Mouse (Mus musculus) kidney, adult 18-20 months (tissue): ENCODE measurements at regions not wholly inside any gene's neighbourhood (a gene's known extent, or its start where the extent isn't known, plus 50 kb on each side); places are given as distances from the start of the nearest gene placed in this dataset.

Experiments used
- DNase-seq: peaks from one replicate; pipeline ENCODE4 v3.0.0; 2021

GRCm38 (mm10) chr2:161339327-161340001 is 230.6 kb upstream of the Chd6 start:
- no peak for DNase-seq

GRCm38 (mm10) chr2:161338953-161339326 is 230.1 kb upstream of the Chd6 start:
- DNase-seq = no peak

GRCm38 (mm10) chr2:161332653-161333052 is 223.8 kb upstream of the Chd6 start:
- DNase-seq = peak; percentile 23

GRCm38 (mm10) chr2:161331850-161332365 is 223.0 kb upstream of the Chd6 start:
- no peak for DNase-seq

- DNase-seq = no peak
Measured at GRCm38 (mm10) chr2:161302796-161303195, 193.9 kb upstream of the Chd6 start.

- DNase-seq = no peak
Measured at GRCm38 (mm10) chr2:161268861-161269413, 160.1 kb upstream of the Chd6 start.

- no peak for DNase-seq
Measured at GRCm38 (mm10) chr2:161266476-161266875, 157.6 kb upstream of the Chd6 start.

GRCm38 (mm10) chr2:161265211-161265610 is 156.3 kb upstream of the Chd6 start:
- DNase-seq = peak; percentile 19

- DNase-seq = no peak
Measured at GRCm38 (mm10) chr2:161252761-161253160, 143.9 kb upstream of the Chd6 start.

- no peak for DNase-seq
Measured at GRCm38 (mm10) chr2:161241665-161242064, 132.8 kb upstream of the Chd6 start.

GRCm38 (mm10) chr2:161237280-161237819 is 128.5 kb upstream of the Chd6 start:
- DNase-seq = no peak

- DNase-seq = no peak
Measured at GRCm38 (mm10) chr2:161233155-161233741, 124.4 kb upstream of the Chd6 start.

GRCm38 (mm10) chr2:161231405-161231804 is 122.5 kb upstream of the Chd6 start:
- no peak for DNase-seq

- DNase-seq = no peak
Measured at GRCm38 (mm10) chr2:161215736-161216135, 106.9 kb upstream of the Chd6 start.

GRCm38 (mm10) chr2:161214681-161215458 is 106.0 kb upstream of the Chd6 start:
- DNase-seq = peak; percentile 78

GRCm38 (mm10) chr2:161212322-161212882 is 103.5 kb upstream of the Chd6 start:
- DNase-seq = no peak

- no peak for DNase-seq
Measured at GRCm38 (mm10) chr2:161196713-161197372, 88.0 kb upstream of the Chd6 start.

GRCm38 (mm10) chr2:161187516-161187915 is 78.6 kb upstream of the Chd6 start:
- DNase-seq = no peak

GRCm38 (mm10) chr2:161185122-161185521 is 76.2 kb upstream of the Chd6 start:
- DNase-seq = no peak

- DNase-seq = peak; percentile 81
Measured at GRCm38 (mm10) chr2:161177355-161178021, 68.6 kb upstream of the Chd6 start.

- no peak for DNase-seq
Measured at GRCm38 (mm10) chr2:161166681-161167080, 57.8 kb upstream of the Chd6 start.

- no peak for DNase-seq
Measured at GRCm38 (mm10) chr2:161165495-161165894, 56.6 kb upstream of the Chd6 start.
